ENCODE assay signal across 19 mouse cellular contexts in genomic region chr12:25234636-25235035, GRCm38 (mm10).
DNase-seq lines count a peak whose midpoint lies in the region; ATAC-seq and TF ChIP-seq lines count a peak whose summit lies in the region.
"Had no signal": no experiment of that assay in that cellular context is flagged by ENCODE, and none has a peak within 500 bp of the region (broad histone marks: within the 10 kb centered on the region; RNA-seq: fewer than 3 reads in every experiment).

No protein-coding gene starts in this region.

- no peak overlapping the region for H3K4me3 ChIP-seq in forebrain, postnatal 0 days (ENCODE audit: low read depth, low read length)
- H3K4me3 ChIP-seq in forebrain, embryonic 11.5 days (ENCODE audit: low read depth, low read length), result no peak overlapping the region
- H3K4me3 ChIP-seq in embryonic facial prominence, embryonic 10.5 days, result no peak overlapping the region
- H3K4me3 ChIP-seq in embryonic facial prominence, embryonic 14.5 days (ENCODE audit: low read depth, low read length), result no peak overlapping the region
- H3K4me3 ChIP-seq: forebrain, embryonic 12.5 days; heart, adult 2 months; heart, embryonic 15.5 days; hindbrain, embryonic 13.5 days had no signal

- H3K9me3 ChIP-seq in forebrain, postnatal 0 days (ENCODE audit: low read length), result no peaks in the 10 kb centered on the region
- H3K9me3 ChIP-seq in forebrain, embryonic 11.5 days (ENCODE audit: control insufficient read depth, low read length), result no peaks in the 10 kb centered on the region
- no peaks in the 10 kb centered on the region for H3K9me3 ChIP-seq in embryonic facial prominence, embryonic 10.5 days
- H3K9me3 ChIP-seq in embryonic facial prominence, embryonic 14.5 days (ENCODE audit: control insufficient read depth, low read length), result no peaks in the 10 kb centered on the region
- H3K9me3 ChIP-seq: forebrain, embryonic 12.5 days; heart, embryonic 15.5 days; hindbrain, embryonic 13.5 days had no signal

- DNase-seq in forebrain, postnatal 0 days, result no peak
- no peak for DNase-seq in forebrain, embryonic 11.5 days (ENCODE audit: low spot score)
- peak; percentile 45 to 54 for DNase-seq in heart, adult 18-20 months
- no peak for DNase-seq in heart, adult 11 months
- DNase-seq in embryonic facial prominence, embryonic 10.5 days (ENCODE audit: low spot score), result no peak
- no peak for DNase-seq in embryonic facial prominence, embryonic 14.5 days (ENCODE audit: low spot score)
- DNase-seq in Muller cell, postnatal 12 days (ENCODE audit: inconsistent ontology term), result no peak
- DNase-seq: adrenal gland, adult 2 months; adrenal gland, postnatal 25 days; cerebellum, adult 18-20 months; cerebellum, adult 9-11 months; cerebellum, postnatal 36 days; kidney, adult 11 months had no signal

- no peak overlapping the region for H3K9ac ChIP-seq in forebrain, postnatal 0 days
- no peak overlapping the region for H3K9ac ChIP-seq in forebrain, embryonic 11.5 days (ENCODE audit: low read length)
- no peak overlapping the region for H3K9ac ChIP-seq in embryonic facial prominence, embryonic 14.5 days (ENCODE audit: low read depth, low read length)
- H3K9ac ChIP-seq: forebrain, embryonic 12.5 days; heart, embryonic 15.5 days; hindbrain, embryonic 13.5 days had no signal

- H3K36me3 ChIP-seq in forebrain, postnatal 0 days (ENCODE audit: insufficient read depth), result no peaks in the 10 kb centered on the region
- no peaks in the 10 kb centered on the region for H3K36me3 ChIP-seq in forebrain, embryonic 11.5 days (ENCODE audit: control insufficient read depth, insufficient read depth, low read length)
- H3K36me3 ChIP-seq in embryonic facial prominence, embryonic 10.5 days (replicated peaks), result no peaks in the 10 kb centered on the region
- H3K36me3 ChIP-seq in embryonic facial prominence, embryonic 14.5 days (ENCODE audit: control insufficient read depth, insufficient read depth, low read length), result no peaks in the 10 kb centered on the region
- H3K36me3 ChIP-seq: forebrain, embryonic 12.5 days; heart, embryonic 15.5 days; hindbrain, embryonic 13.5 days had no signal

- H3K4me1 ChIP-seq in forebrain, postnatal 0 days (ENCODE audit: insufficient read depth), result no peaks in the 10 kb centered on the region; the same call in 1 of the 2 replicates
- H3K4me1 ChIP-seq in forebrain, embryonic 11.5 days (replicated peaks; ENCODE audit: control insufficient read depth, insufficient read depth, low read length), result no peaks in the 10 kb centered on the region
- peaks cover 33% of the 10 kb centered on the region for H3K4me1 ChIP-seq in embryonic facial prominence, embryonic 10.5 days
- peaks cover 15% of the 10 kb centered on the region for H3K4me1 ChIP-seq in embryonic facial prominence, embryonic 14.5 days (ENCODE audit: control insufficient read depth, insufficient read depth, low read length)
- H3K4me1 ChIP-seq: forebrain, embryonic 12.5 days had no signal

- 0 out of 2 replicates have a peak overlapping the region, but pooled peaks have one; percentile 29 for H3K27ac ChIP-seq in forebrain, postnatal 0 days (ENCODE audit: low read depth, low read length)
- H3K27ac ChIP-seq in forebrain, embryonic 11.5 days (ENCODE audit: low read depth, low read length), result no peak overlapping the region
- H3K27ac ChIP-seq in embryonic facial prominence, embryonic 10.5 days (replicated peaks), result 0 out of 2 replicates have a peak overlapping the region, but pooled peaks have one; percentile 4
- H3K27ac ChIP-seq in embryonic facial prominence, embryonic 14.5 days (replicated peaks; ENCODE audit: low read depth, low read length), result no peak overlapping the region; the same call in 1 of the 2 replicates
- H3K27ac ChIP-seq: forebrain, embryonic 12.5 days; heart, adult 2 months; heart, embryonic 15.5 days; hindbrain, embryonic 13.5 days; hindbrain, postnatal 0 days had no signal

- ATAC-seq in forebrain, postnatal 0 days, result no peak
- no peak for ATAC-seq in forebrain, embryonic 11.5 days (replicated peaks; ENCODE audit: low FRiP score)
- no peak for ATAC-seq in embryonic facial prominence, embryonic 14.5 days (ENCODE audit: low read depth)
- ATAC-seq: hindbrain, postnatal 0 days had no signal

- H3K27me3 ChIP-seq in forebrain, postnatal 0 days (ENCODE audit: insufficient read depth, low read length), result no peaks in the 10 kb centered on the region
- H3K27me3 ChIP-seq in forebrain, embryonic 11.5 days (ENCODE audit: control insufficient read depth, insufficient read depth, low read length), result no peaks in the 10 kb centered on the region
- H3K27me3 ChIP-seq in embryonic facial prominence, embryonic 10.5 days (replicated peaks; ENCODE audit: low read depth, poor library complexity, severe bottlenecking), result 0 out of 2 replicates have a peak, but pooled peaks cover 8% of the 10 kb centered on the region
- no peaks in the 10 kb centered on the region for H3K27me3 ChIP-seq in embryonic facial prominence, embryonic 14.5 days (replicated peaks; ENCODE audit: control insufficient read depth, insufficient read depth, low read length)
- H3K27me3 ChIP-seq: forebrain, embryonic 12.5 days; heart, embryonic 15.5 days; hindbrain, embryonic 13.5 days had no signal

- no peak for TF ChIP-seq CTCF in forebrain, postnatal 0 days (IDR thresholded peaks at IDR 0.05; ENCODE audit: low read depth)

- no peak overlapping the region for H3K4me2 ChIP-seq in forebrain, postnatal 0 days (ENCODE audit: low read depth)
- no peak overlapping the region for H3K4me2 ChIP-seq in forebrain, embryonic 11.5 days (ENCODE audit: low read depth, low read length, severe bottlenecking)
- 0 out of 2 replicates have a peak overlapping the region, but pooled peaks have one; percentile 28 for H3K4me2 ChIP-seq in embryonic facial prominence, embryonic 14.5 days (ENCODE audit: low read depth, low read length)
- H3K4me2 ChIP-seq: forebrain, embryonic 12.5 days; heart, embryonic 11.5 days; heart, embryonic 15.5 days; hindbrain, embryonic 13.5 days had no signal

- 61% methylated on average over 3 of the region's 3 CpGs for WGBS in forebrain, postnatal 0 days
- 84% methylated on average over 3 of the region's 3 CpGs for WGBS in forebrain, embryonic 11.5 days
- 73% methylated on average over 3 of the region's 3 CpGs for WGBS in embryonic facial prominence, embryonic 10.5 days
- WGBS in embryonic facial prominence, embryonic 14.5 days, result 41% methylated on average over 3 of the region's 3 CpGs

Comparison
In these comparisons a context has a peak if more than half of its experiments do, and no peak if none do; other contexts are left out.
1. DNase-seq: peak in heart, adult 18-20 months (2 of 2); none in forebrain, postnatal 0 days (single experiment), forebrain, embryonic 11.5 days (single experiment), heart, adult 11 months (single experiment), embryonic facial prominence, embryonic 10.5 days (single experiment), embryonic facial prominence, embryonic 14.5 days (single experiment) and Muller cell, postnatal 12 days (single experiment).
2. H3K27ac ChIP-seq: peak in forebrain, postnatal 0 days (single experiment) and embryonic facial prominence, embryonic 10.5 days (single experiment); none in forebrain, embryonic 11.5 days (single experiment) and embryonic facial prominence, embryonic 14.5 days (single experiment).